Mouse (Mus musculus): ENCODE results near the gene Cib4. TPM values are rescaled to one million over a fixed set of nuclear protein-coding genes. Genes with fewer than 3 reads are reported as not detected.
A peak's percentile ranks its signal among the peaks of the same experiment; 100 is the strongest.

Cib4 gene
- polyA plus RNA-seq, 1 experiment from 2014 or later, result not detected

GRCm38 (mm10) chr5:30527129-30527528, 18.5 kb downstream of the Cib4 start:
- Histone ChIP-seq H3K4me2 (no peak overlapping the region), H3K9me3 (replicated peaks) (no peaks in the 10 kb centered on the region), H3K9ac (no peak overlapping the region), H3K27me3 (0 out of 2 replicates have a peak, but pooled peaks cover 14% of the 10 kb centered on the region), H3K4me1 (peaks cover 13% of the 10 kb centered on the region), H3K4me3 (replicated peaks) (no peak overlapping the region), H3K36me3 (no peaks in the 10 kb centered on the region), H3K27ac (0 out of 2 replicates have a peak overlapping the region, but pooled peaks have one; percentile 67)
- no peak for ATAC-seq (replicated peaks; ENCODE audit: low FRiP score)
- WGBS, result 70% methylated on average over 5 of the region's 5 CpGs

DNA sequence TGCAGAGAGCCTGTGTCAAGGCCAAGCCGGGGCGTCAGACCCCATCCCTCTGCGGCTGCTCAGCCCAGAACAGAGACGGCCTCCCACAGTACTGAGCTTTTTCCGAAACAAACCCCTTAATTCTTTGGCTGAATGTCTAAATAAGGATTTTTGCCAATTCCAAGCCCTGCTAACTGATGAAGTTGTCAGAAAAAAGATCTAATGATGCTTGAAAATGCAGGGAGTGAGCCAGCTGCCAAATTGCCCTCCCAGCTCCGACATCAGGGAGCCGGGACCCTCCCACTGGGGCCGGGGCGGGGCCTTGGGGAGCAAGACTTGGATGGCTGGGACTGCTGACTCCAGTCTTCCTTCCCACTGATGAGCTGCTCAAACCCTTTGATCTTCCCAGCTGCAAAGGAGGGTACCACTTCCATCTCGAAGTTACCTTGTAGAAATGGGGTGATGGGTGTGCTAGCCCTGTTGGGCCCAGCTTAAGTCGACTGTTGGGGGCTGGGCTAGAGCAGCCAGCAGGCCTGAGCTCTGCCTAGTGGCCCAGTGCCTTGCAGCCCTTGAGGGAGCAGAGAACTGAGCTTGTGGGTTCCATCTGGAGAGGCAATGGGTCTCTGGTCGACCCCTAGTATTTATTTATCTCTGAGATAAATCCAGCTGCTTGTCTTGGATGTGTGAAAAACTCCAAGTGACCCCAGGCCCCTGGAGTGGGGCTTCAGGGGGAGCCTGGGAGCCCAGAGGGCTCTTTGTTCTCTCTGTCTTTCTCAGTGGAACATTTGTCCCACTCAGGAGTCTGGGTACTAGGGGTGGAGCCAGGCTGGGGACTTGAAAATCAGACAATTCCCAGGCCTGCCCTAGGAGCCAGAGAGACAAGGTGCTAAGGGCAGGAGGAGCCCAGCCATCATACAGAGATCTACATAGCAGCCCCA, 19.5 kb downstream of the Cib4 start:
- Histone ChIP-seq H3K4me2 (no peak overlapping the region), H3K27me3 (0 out of 2 replicates have a peak, but pooled peaks cover 14% of the 10 kb centered on the region), H3K9ac (no peak overlapping the region), H3K27ac (peak overlapping the region; percentile 67), H3K36me3 (no peaks in the 10 kb centered on the region), H3K4me1 (peaks cover 13% of the 10 kb centered on the region), H3K9me3 (replicated peaks) (no peaks in the 10 kb centered on the region), H3K4me3 (replicated peaks) (no peak overlapping the region)
- WGBS, result 19% methylated on average over 12 of the region's 12 CpGs
- peak; percentile 56; the same call in 1 of the 2 replicates for ATAC-seq (replicated peaks; ENCODE audit: low FRiP score)

- WGBS, result 40% methylated on average over 3 of the region's 3 CpGs
- Histone ChIP-seq H3K4me2 (no peak overlapping the region), H3K9me3 (replicated peaks) (no peaks in the 10 kb centered on the region), H3K9ac (no peak overlapping the region), H3K36me3 (no peaks in the 10 kb centered on the region), H3K27ac (no peak overlapping the region), H3K27me3 (0 out of 2 replicates have a peak, but pooled peaks cover 10% of the 10 kb centered on the region), H3K4me3 (replicated peaks) (no peak overlapping the region), H3K4me1 (peaks cover 13% of the 10 kb centered on the region)
- ATAC-seq (replicated peaks; ENCODE audit: low FRiP score), result no peak
Observed at GRCm38 (mm10) chr5:30524213-30524612, 21.4 kb downstream of the Cib4 start.

- no peak for ATAC-seq (replicated peaks; ENCODE audit: low FRiP score)
- Histone ChIP-seq H3K9ac (no peak overlapping the region), H3K27me3 (0 out of 2 replicates have a peak, but pooled peaks cover 6% of the 10 kb centered on the region), H3K4me3 (replicated peaks) (no peak overlapping the region), H3K27ac (no peak overlapping the region), H3K4me1 (peaks cover 13% of the 10 kb centered on the region), H3K9me3 (replicated peaks) (no peaks in the 10 kb centered on the region), H3K36me3 (no peaks in the 10 kb centered on the region), H3K4me2 (no peak overlapping the region)
- WGBS, result 71% methylated on average over 3 of the region's 3 CpGs
Observed at GRCm38 (mm10) chr5:30523131-30523530, 22.5 kb downstream of the Cib4 start.

- Histone ChIP-seq H3K27ac (no peak overlapping the region), H3K36me3 (no peaks in the 10 kb centered on the region), H3K4me2 (no peak overlapping the region), H3K4me1 (peaks cover 13% of the 10 kb centered on the region), H3K9ac (no peak overlapping the region), H3K9me3 (replicated peaks) (no peaks in the 10 kb centered on the region), H3K27me3 (no peaks in the 10 kb centered on the region), H3K4me3 (replicated peaks) (no peak overlapping the region)
- ATAC-seq (replicated peaks; ENCODE audit: low FRiP score), result no peak
- WGBS, result 89% methylated on average over 8 of the region's 8 CpGs
Observed at GRCm38 (mm10) chr5:30522406-30522805, 23.2 kb downstream of the Cib4 start.

GRCm38 (mm10) chr5:30520214-30520732, 25.4 kb downstream of the Cib4 start:
- no peak overlapping the region for H3K27ac ChIP-seq
- 77% methylated on average over 10 of the region's 10 CpGs for WGBS

DNA sequence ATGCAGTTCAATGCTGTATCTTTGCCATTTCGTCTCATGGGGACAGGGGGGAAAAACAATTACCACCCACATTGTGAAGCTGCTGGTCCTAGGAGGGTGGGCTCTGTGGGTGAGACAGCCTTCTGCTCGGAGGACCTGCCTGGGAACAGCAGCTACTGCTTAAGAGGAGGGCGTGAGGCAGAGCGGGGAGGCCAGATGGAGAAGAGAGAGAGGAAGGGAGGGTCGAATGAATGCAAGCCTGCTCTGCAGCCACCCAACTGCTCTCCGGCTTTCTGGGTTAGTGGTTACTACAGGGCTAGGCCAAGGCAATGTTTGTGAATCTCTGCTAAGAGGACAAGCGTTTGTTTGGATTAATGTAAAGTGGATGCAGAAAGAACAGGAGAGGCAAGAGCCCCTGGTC, 26.1 kb downstream of the Cib4 start:
- Histone ChIP-seq H3K9ac (no peak overlapping the region), H3K4me1 (0 out of 2 replicates have a peak, but pooled peaks cover 3% of the 10 kb centered on the region), H3K27me3 (no peaks in the 10 kb centered on the region), H3K4me2 (no peak overlapping the region), H3K4me3 (replicated peaks) (no peak overlapping the region), H3K9me3 (replicated peaks) (no peaks in the 10 kb centered on the region), H3K36me3 (no peaks in the 10 kb centered on the region), H3K27ac (no peak overlapping the region)
- 42% methylated on average over 7 of the region's 7 CpGs for WGBS
- no peak for ATAC-seq (replicated peaks; ENCODE audit: low FRiP score)

More at GRCm38 (mm10) chr5:30520214-30520732, 25.4 kb downstream of the Cib4 start:
- Histone ChIP-seq H3K4me2 (no peak overlapping the region), H3K27me3 (no peaks in the 10 kb centered on the region), H3K4me3 (replicated peaks) (no peak overlapping the region), H3K36me3 (no peaks in the 10 kb centered on the region), H3K4me1 (0 out of 2 replicates have a peak, but pooled peaks cover 3% of the 10 kb centered on the region), H3K9me3 (replicated peaks) (no peaks in the 10 kb centered on the region), H3K9ac (no peak overlapping the region)
- ATAC-seq (replicated peaks; ENCODE audit: low FRiP score), result no peak

DNA sequence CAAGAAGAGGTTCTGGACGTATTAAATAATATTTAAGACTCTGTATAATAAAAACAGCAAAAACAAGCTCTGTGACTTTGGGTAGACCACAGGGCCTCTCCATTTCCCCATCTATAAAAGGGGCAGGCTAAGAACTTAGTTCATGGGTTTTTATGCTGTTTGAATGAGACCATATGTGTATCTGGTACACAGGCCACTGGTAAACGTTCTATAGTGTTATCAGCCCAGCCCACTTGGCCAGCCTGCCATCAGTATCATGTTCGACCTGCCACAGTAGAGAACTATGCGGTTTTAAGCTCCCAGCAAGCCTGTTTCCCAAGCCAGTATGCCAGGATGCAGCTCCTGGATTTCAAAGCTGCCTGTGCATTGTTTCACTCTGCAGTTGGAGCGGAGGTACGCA, 27.1 kb downstream of the Cib4 start:
- 79% methylated on average over 6 of the region's 6 CpGs for WGBS
- Histone ChIP-seq H3K4me1 (no peaks in the 10 kb centered on the region), H3K36me3 (no peaks in the 10 kb centered on the region), H3K27ac (no peak overlapping the region), H3K9ac (no peak overlapping the region), H3K9me3 (replicated peaks) (no peaks in the 10 kb centered on the region), H3K4me2 (no peak overlapping the region), H3K4me3 (replicated peaks) (no peak overlapping the region), H3K27me3 (no peaks in the 10 kb centered on the region)
- no peak for ATAC-seq (replicated peaks; ENCODE audit: low FRiP score)

DNA sequence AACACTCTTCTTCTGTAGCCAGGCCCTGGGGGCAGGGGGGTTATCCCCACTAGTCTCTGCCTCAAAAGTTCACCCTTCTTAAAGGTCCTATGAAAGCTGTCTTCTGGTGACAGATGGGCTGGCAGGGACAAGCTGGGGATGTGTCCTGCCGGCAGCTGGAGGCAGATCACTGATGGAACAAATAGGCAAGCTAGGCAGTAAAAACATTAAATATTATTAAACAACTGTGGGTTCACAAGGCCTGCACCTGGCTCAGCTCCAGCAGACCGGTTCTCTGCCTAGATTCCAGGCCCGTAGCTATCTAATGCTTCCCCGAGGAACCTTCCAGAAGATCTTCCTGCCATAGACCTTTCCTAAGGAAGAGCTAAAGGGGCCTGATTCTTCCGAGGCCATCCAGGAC, 27.5 kb downstream of the Cib4 start:
- H3K4me3 ChIP-seq (replicated peaks), result no peak overlapping the region
- no peak overlapping the region for H3K4me2 ChIP-seq
- H3K9ac ChIP-seq, result no peak overlapping the region
- no peaks in the 10 kb centered on the region for H3K9me3 ChIP-seq (replicated peaks)
- 48% methylated on average over 5 of the region's 5 CpGs for WGBS
- no peak overlapping the region for H3K27ac ChIP-seq
- no peaks in the 10 kb centered on the region for H3K27me3 ChIP-seq
- H3K4me1 ChIP-seq, result no peaks in the 10 kb centered on the region
- ATAC-seq (replicated peaks; ENCODE audit: low FRiP score), result no peak
- H3K36me3 ChIP-seq, result no peaks in the 10 kb centered on the region

DNA sequence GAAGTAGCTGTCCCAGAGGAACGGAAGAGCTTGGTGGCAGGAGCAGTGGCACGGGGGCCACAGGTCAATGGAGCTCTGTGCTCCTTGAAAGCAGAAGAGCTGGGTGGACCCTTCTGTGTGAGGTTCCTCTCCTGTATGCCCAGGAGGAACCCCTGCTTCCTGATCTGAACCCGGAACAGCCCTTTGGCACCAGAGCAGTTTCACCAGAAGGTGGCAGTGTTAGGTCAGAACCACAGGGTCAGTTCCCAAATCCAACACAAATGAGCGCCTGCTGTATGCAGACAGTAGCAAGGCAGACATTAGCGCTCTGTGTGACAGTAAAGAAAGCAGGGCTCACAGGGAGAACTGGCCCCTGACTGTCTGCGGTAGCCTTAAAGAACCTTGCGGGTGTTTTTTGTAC, 29.3 kb downstream of the Cib4 start:
- H3K36me3 ChIP-seq, result no peaks in the 10 kb centered on the region
- 53% methylated on average over 7 of the region's 7 CpGs for WGBS

DNA sequence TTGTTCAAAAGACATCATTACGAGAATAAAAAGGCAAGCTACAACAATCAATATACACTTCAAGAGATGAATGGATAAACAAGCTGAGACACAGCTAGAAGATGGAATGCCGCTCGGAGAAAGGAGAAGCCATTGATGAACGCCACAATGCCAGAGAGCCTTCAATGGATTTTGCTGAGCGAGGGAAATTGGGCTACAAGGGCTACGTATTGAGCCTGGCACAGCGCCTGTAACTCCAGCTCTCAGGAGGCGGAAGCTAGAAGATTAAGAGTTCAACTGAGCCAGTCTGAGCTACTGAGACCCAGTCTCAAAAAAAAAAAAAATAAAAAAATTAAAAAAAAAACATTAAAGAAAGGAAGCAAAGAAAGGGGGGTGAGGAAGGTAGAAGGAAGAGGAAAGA, 32.5 kb downstream of the Cib4 start:
- WGBS, result 89% methylated on average over 8 of the region's 8 CpGs
- ATAC-seq (replicated peaks; ENCODE audit: low FRiP score), result no peak
- no peak overlapping the region for H3K27ac ChIP-seq

More for the DNA sequence above, 29.3 kb downstream of the Cib4 start:
- Histone ChIP-seq H3K4me3 (replicated peaks) (no peak overlapping the region), H3K9ac (no peak overlapping the region), H3K4me1 (no peaks in the 10 kb centered on the region), H3K27ac (no peak overlapping the region), H3K4me2 (no peak overlapping the region), H3K9me3 (replicated peaks) (no peaks in the 10 kb centered on the region), H3K27me3 (no peaks in the 10 kb centered on the region)
- no peak for ATAC-seq (replicated peaks; ENCODE audit: low FRiP score)

GRCm38 (mm10) chr5:30497299-30497698, 48.3 kb downstream of the Cib4 start:
- 64% methylated on average over 7 of the region's 7 CpGs for WGBS
- no peaks in the 10 kb centered on the region for H3K4me1 ChIP-seq
- H3K4me2 ChIP-seq, result no peak overlapping the region
- H3K9ac ChIP-seq, result no peak overlapping the region
- no peaks in the 10 kb centered on the region for H3K36me3 ChIP-seq
- H3K9me3 ChIP-seq (replicated peaks), result no peaks in the 10 kb centered on the region
- no peak overlapping the region for H3K4me3 ChIP-seq (replicated peaks)
- no peaks in the 10 kb centered on the region for H3K27me3 ChIP-seq
- H3K27ac ChIP-seq, result no peak overlapping the region
- ATAC-seq (replicated peaks; ENCODE audit: low FRiP score), result no peak

More for the DNA sequence above, 32.5 kb downstream of the Cib4 start:
- Histone ChIP-seq H3K36me3 (no peaks in the 10 kb centered on the region), H3K9me3 (replicated peaks) (no peaks in the 10 kb centered on the region), H3K4me3 (replicated peaks) (no peak overlapping the region), H3K9ac (no peak overlapping the region), H3K4me2 (no peak overlapping the region), H3K4me1 (no peaks in the 10 kb centered on the region), H3K27me3 (no peaks in the 10 kb centered on the region)
